Mouse (Mus musculus) erythroid progenitor cell, adult 5-6 weeks (primary cell): ENCODE measurements around the gene Adgrf1. TPM values are rescaled to one million over a fixed set of nuclear protein-coding genes. Genes with fewer than 3 reads are reported as not detected.
A peak's percentile ranks its signal among the peaks of the same experiment; 100 is the strongest.
"Not testable (repeated sequence)": the region's sequence is repeated elsewhere in the genome, so short reads cannot be mapped to it uniquely, and the experiment has no call there.

ENCODE experiments used
- ATAC-seq: replicated peaks from 2 replicates; pipeline ENCODE4 v1.8.0; 2016; ENCODE audit warnings: moderate number of reproducible peaks, mild to moderate bottlenecking, moderate TSS enrichment, inconsistent platforms; ENCODE audit not compliant: poor library complexity, low FRiP score, severe bottlenecking
- total RNA-seq, 2 experiments: library from RNA; stranded (forward) in 1 of 2; stranded (reverse) in 1 of 2; fragments of 150-400 nt in 1 of 2; fragments of 186-747, 209-891 nt in 1 of 2; gene quantifications; 2 replicates each; pipeline versions ENCODE4 v1.2.3 to v1.2.4; 2015 to 2017; ENCODE audit warnings: low replicate concordance in 2 of 2

Adgrf1 gene
- total RNA-seq, 2 experiments from 2014 or later, result not detected

GRCm38 (mm10) chr17:43265178-43265837 is 4.8 kb upstream of the Adgrf1 start:
- peak; percentile 61; the same call in 1 of the 2 replicates for ATAC-seq

GRCm38 (mm10) chr17:43265944-43266343 is 4.2 kb upstream of the Adgrf1 start:
- no peak for ATAC-seq

GRCm38 (mm10) chr17:43266636-43267035 is 3.5 kb upstream of the Adgrf1 start:
- no peak for ATAC-seq

DNA sequence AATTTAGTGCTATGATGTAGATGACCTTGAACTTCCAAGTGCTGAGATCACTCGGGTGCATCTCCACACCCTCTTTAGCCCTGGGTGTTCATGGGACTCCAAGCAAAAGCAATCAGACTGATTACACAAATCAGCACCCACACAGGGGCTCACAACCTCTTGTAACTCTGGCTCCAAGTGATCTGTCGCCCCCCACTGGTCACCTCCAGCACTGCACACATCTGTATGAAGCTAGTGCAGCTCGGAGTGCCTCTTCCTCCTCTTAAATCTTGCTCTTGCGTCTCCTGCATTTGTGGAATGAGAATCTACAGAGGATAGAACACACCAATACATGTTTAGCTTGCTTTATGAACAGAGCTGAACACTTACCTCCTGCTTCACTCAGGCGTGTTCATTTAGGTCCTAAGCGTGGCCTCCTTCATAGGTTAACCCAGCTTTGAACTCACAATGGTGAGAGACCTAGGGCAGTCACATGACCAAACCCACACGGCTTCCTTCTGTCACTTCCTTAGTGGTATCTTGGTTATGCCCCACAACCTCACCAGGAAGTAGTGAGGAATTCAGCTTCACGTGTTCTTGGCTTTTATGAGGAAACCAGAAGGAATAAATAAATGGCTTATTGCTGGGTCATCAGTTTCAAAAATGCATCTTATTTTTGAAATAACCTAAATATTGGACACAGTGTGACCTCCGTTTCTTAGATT is 2.9 kb upstream of the Adgrf1 start:
- ATAC-seq, result no peak

DNA sequence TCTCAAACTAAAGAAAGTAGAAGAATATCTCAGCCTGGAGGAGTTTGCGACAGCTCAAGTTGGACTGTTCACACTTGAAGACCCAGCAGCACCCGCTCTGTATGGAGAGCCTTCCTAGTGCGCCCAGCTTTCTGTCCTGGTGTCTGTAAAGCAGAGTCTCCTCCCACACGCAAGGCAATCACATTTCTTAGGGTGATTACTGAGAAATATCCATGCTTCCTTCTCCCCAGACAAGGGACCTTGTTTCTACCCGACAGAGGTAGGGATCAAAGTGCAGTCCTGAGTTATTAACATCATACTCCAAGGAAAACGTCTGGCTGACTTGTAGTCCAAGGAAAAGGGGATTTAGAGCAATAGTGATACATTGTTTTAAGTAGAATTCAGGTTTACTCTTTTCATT is 6.1 kb downstream of the Adgrf1 start:
- no peak for ATAC-seq

- no peak for ATAC-seq
Observed at GRCm38 (mm10) chr17:43277223-43277622, 7.1 kb downstream of the Adgrf1 start.

DNA sequence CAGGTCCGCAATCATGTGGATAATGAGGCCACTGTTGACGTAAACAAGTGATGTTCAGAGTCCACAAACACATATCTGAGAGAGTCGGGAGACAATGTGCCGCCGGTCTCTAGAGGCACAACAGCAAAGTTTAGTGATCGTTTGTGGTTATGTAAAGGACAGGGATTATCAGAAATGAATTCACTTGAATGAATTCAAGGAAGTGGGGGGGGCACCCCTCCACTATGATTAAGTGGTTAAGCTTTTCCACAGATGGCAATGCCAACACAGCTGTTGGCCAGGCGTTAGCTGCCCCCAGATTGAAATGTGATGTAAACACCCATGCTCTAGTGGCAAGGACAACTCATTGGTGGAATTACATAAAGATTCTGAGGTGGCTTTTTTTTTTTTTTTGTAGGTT is 9.5 kb downstream of the Adgrf1 start:
- ATAC-seq, result no peak

DNA sequence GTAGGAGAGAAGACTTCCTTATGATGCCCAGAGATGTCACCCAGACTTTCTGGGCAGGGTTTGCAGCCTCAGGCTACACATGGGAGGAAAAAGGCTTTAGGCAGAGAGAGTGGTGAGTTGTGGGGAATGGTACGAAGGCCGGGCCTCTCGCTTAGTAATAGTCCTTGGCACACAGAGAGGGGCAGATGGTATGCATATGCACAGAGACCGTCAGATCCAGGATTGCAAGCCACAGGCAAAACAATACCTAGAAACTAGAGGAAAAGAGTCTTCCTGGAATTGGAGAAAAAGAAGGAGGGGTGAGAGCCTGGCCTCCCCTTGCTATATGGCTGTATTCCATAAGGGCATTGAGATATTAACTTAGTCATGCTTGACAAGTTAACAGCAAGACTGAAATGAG is 12.2 kb downstream of the Adgrf1 start:
- no peak for ATAC-seq

DNA sequence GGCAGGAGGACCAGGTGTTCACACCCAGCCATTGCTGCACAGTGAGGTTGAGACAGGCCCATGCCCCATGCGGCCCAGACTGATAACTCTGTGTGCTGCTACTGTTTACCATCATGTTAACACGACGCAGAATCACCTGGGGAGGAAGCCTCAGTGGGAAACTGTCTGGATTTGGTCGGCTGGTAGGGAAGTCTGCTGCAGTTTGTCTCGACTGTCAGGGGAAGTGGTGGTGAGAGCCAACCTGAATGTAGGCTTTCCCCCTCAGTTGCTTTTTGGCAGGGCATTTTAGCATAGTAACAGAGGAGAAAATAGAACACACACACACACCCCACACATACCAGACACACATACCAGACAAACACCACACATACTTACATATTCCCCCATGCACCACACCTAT is 12.7 kb downstream of the Adgrf1 start:
- ATAC-seq, result no peak

DNA sequence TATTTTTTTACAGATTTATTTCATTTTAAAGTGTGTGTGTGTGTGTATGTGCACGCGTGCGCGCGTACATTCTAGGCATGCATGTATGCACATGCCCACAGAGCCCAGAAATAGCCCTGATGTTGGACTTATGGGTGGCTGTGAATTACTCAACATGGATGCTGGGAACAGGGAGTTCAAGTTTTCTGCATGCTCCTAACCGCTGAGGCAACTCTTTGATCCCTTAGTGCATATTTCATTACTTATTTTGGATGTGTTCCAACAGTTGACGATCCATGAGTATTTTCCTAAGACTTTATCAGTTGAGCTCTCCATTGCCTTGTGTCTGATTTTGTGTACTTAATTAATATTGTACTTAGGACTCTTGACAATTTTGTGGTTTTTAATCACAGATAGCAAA is 29.4 kb downstream of the Adgrf1 start:
- no peak for ATAC-seq

- ATAC-seq, result no peak
Observed at GRCm38 (mm10) chr17:43325986-43326671, 56.0 kb downstream of the Adgrf1 start.

GRCm38 (mm10) chr17:43326726-43327700 is 56.9 kb downstream of the Adgrf1 start:
- 0 out of 2 replicates have a peak, but pooled peaks have one; percentile 31 for ATAC-seq

DNA sequence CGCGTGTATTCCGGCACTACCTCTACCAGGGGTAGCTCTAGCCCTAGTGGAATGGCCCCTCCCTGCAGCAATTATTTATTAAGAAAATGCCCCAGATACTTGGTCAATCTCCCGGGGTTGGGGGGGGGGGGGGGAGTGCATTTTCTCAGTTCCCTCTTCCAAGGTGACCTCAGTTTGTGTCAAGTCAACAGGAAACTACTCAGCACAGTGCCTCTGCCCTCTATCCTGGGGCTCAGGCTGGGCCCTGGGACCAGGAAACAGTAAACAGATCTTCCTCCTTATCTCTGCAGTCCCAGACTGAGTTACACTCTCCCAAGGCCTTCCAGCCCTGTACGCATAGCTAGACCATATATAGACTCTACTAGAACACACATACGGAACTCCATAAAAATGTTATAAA is 57.7 kb downstream of the Adgrf1 start:
- peak; percentile 66 for ATAC-seq

DNA sequence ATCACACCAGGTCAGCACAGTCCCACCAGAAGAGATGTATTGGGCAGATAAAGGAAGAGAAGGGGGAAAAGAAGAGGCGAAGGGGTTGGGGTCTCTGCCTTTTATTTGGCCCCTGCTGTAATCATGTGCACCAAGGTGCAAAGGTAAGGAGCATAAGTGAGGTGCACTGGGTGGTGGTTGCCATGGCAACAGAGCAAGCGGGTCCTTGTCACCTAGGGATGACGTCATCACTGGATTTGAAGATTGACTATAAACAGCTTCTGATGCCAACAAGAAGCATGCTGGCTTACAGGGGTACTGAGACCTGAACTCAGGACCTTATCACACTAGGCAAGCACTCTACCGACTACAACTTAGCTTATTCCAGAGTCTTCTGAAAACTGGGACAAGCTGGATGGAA is 59.1 kb downstream of the Adgrf1 start:
- peak; percentile 43 for ATAC-seq

GRCm38 (mm10) chr17:43329761-43330183 is 59.6 kb downstream of the Adgrf1 start:
- ATAC-seq, result peak; percentile 74

DNA sequence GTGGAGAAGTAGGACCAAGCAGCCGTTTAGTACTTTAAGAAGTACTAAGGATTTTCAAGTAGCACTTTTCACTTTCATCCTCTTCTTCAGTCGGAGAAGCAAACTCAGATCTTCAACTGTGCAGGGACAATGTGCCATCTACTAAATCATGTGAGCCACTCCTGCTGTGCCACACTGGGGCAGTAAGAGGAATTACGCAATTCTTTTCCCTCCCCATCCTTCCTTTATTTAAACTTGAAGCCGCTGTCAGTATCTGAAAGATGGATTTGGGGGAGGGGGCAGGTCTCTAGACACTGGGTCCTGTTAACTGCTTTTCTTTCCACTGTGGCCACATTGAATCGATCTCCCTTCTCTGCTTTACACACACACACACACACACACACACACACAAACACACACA is 62.6 kb downstream of the Adgrf1 start:
- no peak for ATAC-seq

DNA sequence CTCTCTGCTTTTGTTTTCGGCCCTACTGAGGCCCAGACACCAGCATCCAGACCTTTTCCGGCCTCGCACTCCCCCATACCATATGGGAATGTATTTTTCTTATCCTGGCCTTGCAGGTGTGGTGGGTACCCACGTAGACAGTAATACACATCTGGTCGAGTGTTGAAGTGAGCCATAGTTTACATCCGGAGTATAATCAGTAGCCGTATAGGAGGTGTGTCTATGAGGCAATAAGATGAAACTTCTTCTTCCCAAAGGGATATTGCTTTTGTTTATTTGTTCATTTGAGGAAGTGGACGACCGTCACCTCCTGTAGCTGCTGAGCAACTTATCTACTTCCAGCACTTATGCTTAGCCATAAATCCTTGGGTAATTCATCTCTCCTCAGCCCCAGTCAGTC is 63.9 kb downstream of the Adgrf1 start:
- ATAC-seq, result no peak

DNA sequence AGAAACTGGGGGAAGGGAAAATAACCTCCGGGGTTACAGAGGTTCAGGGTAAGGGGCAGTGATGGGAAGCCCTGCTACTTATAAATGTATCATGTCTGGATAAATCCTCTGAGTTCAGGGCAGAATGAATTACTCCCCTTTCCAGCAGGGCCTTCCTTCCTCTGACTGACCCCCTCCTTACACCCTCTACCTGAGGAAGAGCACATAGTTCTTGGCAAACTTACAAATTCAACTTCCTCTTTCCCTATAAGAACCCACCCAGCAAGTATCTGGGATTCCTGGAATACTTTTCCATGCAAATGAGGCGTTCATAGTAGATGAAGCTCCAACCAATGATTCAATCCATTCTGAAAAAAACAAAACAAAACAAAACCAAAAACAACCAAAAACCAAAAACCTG is 67.5 kb downstream of the Adgrf1 start:
- no peak for ATAC-seq

GRCm38 (mm10) chr17:43338279-43338678 is 68.2 kb downstream of the Adgrf1 start:
- ATAC-seq, result no peak

GRCm38 (mm10) chr17:43346499-43346898 is 76.4 kb downstream of the Adgrf1 start:
- ATAC-seq, result not testable (repeated sequence)
